Mouse (Mus musculus): ENCODE results near the gene Foxm1.

- TF ChIP-seq POLR2A (IDR thresholded peaks at IDR 0.05; ENCODE audit: borderline replicate concordance, extremely low read depth, low read depth, low read length) (no peak), CTCF (IDR thresholded peaks at IDR 0.05; ENCODE audit: insufficient read depth, low read length) (no peak)
Measured at GRCm38 (mm10) chr6:128346782-128347181, 16.0 kb upstream of the Foxm1 start.
